Mouse (Mus musculus): ENCODE results near the gene Tmx1.

DNA sequence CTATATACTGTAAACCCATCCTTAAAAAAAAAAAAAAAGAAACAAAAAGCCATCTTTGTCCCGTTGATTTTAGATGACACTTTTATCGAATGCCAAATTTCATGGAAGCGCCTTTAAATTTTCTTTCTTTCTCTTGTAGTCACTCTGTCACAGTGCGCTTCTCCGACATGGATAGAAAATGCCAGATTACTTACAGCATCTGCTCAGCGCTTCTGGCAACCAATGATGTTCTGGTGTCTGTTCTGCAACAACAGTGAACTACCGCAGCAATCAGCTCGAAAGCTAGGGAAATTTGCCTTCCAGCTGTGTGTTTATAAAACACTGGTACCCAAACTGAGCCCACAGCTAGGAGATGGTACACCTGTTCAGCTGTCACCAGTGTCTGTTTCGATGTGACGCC lies 39.5 kb downstream of the Tmx1 start:
- no peak for TF ChIP-seq POLR2A (IDR thresholded peaks at IDR 0.05; ENCODE audit: insufficient read depth, low read length)
- no peak for TF ChIP-seq CTCF (IDR thresholded peaks at IDR 0.05; ENCODE audit: low read depth, low read length)
- TF ChIP-seq EP300 (IDR thresholded peaks at IDR 0.05; ENCODE audit: insufficient read depth, low read depth, low read length), result no peak

All from ES-Bruce4 (cell line).